Mouse (Mus musculus): ENCODE data around the gene Rgs17. TPM values are rescaled to one million over a fixed set of nuclear protein-coding genes. Genes with fewer than 3 reads are reported as not detected.
"Not testable (repeated sequence)": the region's sequence is repeated elsewhere in the genome, so short reads cannot be mapped to it uniquely, and the experiment has no call there.

Gene Rgs17
- 0.41 and 0.72 TPM in 2 replicates for polyA plus RNA-seq (2016; fragmentation: Nextera tagmentation; extraction: Ambion mirVana)

DNA sequence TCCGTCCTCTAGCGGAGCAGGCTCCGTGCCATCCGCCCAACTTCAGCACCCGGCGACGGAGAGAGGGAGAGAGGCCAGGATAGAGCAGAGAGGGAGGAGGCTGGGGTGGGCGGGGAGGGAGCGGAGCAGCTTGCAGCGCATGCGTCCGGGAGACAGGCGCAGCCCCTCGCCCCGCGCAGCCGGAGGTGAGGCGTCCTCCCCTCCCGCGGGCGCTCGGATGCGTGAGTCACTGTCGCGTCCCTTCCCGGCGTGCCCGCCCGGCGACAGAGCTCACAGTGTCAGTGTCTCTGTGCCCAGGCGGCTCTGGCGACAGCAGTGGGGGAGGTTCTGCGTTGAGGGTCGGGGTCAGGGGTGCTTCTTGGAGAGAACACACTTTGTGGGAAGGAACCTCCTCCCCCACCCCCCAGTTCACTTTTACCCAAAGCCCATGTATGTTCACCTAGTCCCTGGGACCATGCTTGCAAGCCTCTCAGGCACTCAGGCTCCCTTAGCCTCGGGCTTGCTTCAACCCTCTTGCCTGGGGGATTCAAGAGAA is at the start of gene Rgs17:
Gene Rgs17, minus strand, starts transcription at position 107 of the 535 bp plus-strand sequence.
- peaks cover 44% of the 10 kb centered on the region for H3K27me3 ChIP-seq (replicated peaks; ENCODE audit: low read depth, poor library complexity, severe bottlenecking)
- peak; percentile 87 for DNase-seq (ENCODE audit: low spot score)
- under 1% methylated on average over 33 of the region's 35 CpGs for WGBS
- peak within 1 kb of the TSS; percentile 71 for H3K27ac ChIP-seq (replicated peaks)
- H3K9me3 ChIP-seq: no peaks in the 10 kb centered on the region
- H3K4me3 ChIP-seq: peak within 1 kb of the TSS; percentile 75
- no peaks in the 10 kb centered on the region for H3K36me3 ChIP-seq (replicated peaks)
- H3K4me1 ChIP-seq: peaks cover 21% of the 10 kb centered on the region

DNA sequence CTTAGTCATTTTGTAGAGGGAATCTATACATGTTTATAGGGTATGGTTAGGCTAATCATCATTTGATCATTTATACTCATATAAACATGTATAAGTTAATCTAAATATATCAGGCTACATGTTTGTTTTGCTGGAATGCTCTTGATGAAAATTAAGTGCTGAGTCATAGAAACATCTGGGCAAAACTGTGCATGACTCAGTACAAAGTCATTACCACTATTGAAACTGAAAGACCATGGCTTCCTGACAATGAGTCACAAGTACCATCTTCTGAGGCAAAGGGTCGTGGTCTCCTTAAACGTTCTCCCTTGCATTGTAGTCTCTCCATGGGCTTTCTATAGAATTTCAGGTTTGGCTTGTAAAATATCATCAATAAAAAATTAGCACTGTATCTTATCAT is 45.5 kb upstream of the Rgs17 start:
- no peak overlapping the region for H3K4me3 ChIP-seq
- DNase-seq (ENCODE audit: low spot score): no peak
- H3K9me3 ChIP-seq: no peaks in the 10 kb centered on the region
- no peaks in the 10 kb centered on the region for H3K27me3 ChIP-seq (replicated peaks; ENCODE audit: low read depth, poor library complexity, severe bottlenecking)
- H3K27ac ChIP-seq (replicated peaks): no peak overlapping the region
- H3K4me1 ChIP-seq: no peaks in the 10 kb centered on the region
- no peaks in the 10 kb centered on the region for H3K36me3 ChIP-seq (replicated peaks)
- 87% methylated on average over 2 of the region's 2 CpGs for WGBS

DNA sequence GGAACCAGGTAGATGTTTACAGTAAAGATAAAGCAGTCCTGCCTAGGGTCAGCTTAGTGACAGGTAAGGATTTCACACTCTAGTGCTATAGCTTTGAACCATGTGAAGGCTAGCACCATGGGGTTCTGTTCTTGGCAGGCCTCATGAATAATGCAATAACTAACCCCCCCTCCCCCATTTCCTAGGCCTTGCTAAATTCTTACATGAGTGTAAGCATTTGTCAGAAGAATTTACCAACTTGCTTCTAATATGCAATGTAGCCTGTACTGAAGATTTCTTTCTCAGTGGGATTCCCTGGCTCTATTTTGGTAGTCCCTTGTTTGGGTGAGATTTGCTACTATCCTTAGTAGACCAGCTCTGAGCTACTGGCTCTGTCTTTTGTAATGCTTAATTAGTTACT is 31.6 kb upstream of the Rgs17 start:
- DNase-seq (ENCODE audit: low spot score); H3K27ac ChIP-seq (replicated peaks); H3K27me3 ChIP-seq (replicated peaks; ENCODE audit: low read depth, poor library complexity, severe bottlenecking); H3K36me3 ChIP-seq (replicated peaks); H3K9me3 ChIP-seq; H3K4me3 ChIP-seq; H3K4me1 ChIP-seq: not testable (repeated sequence)

DNA sequence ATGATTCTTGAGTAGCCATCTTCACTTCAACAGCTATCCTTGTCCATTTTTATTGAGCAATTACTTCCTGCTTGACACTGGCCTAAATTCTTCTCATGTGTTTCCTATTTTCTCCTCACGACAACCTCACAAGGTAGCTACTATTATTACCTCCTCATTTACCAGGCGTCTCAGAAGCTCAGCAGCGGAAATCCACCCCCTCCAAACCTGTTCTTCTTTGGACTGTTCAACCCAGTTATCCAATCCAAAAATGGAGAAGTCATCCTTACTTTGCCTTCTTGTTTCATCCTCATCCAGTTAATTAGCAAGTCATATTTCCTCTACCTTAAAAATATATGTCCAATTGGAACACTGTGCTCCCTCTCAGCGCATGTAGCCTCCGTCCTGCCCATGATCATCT is 2.1 kb upstream of the Rgs17 start:
- no peak for DNase-seq (ENCODE audit: low spot score)
- peaks cover 44% of the 10 kb centered on the region for H3K27me3 ChIP-seq (replicated peaks; ENCODE audit: low read depth, poor library complexity, severe bottlenecking)
- whole genome bisulfite sequencing: 77% methylated on average over 5 of the region's 5 CpGs

DNA sequence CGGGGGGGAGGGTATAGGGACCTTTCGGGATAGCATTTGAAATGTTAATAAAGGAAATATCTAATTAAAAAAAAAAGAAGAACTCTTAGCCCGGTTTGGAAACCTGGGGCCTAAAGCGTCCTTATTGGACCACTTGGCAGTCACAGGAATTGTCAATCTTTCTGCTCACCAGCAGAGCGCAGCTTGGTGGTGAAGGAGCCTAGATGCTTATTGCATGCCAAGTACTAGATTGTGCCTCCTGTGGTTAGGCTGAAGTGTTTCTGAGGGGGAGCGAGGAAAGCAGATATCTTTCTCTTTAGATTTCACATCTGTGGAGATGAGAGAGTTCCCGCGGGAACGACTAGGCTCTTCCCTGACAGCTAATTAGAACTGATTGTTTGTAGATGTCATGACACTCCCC is 896 bp upstream of the Rgs17 start:
- 16% methylated on average over 9 of the region's 9 CpGs for WGBS
- DNase-seq (ENCODE audit: low spot score): no peak
- no peaks in the 10 kb centered on the region for H3K36me3 ChIP-seq (replicated peaks)
- peaks cover 44% of the 10 kb centered on the region for H3K27me3 ChIP-seq (replicated peaks; ENCODE audit: low read depth, poor library complexity, severe bottlenecking)
- H3K4me1 ChIP-seq: peaks cover 21% of the 10 kb centered on the region
- no peak overlapping the region for H3K4me3 ChIP-seq
- H3K27ac ChIP-seq (replicated peaks): no peak overlapping the region
- H3K9me3 ChIP-seq: no peaks in the 10 kb centered on the region

More for the DNA sequence above, 2.1 kb upstream of the Rgs17 start:
- Histone ChIP-seq H3K4me3 (no peak overlapping the region), H3K9me3 (no peaks in the 10 kb centered on the region), H3K36me3 (replicated peaks) (no peaks in the 10 kb centered on the region), H3K27ac (replicated peaks) (no peak overlapping the region), H3K4me1 (peaks cover 21% of the 10 kb centered on the region)

DNA sequence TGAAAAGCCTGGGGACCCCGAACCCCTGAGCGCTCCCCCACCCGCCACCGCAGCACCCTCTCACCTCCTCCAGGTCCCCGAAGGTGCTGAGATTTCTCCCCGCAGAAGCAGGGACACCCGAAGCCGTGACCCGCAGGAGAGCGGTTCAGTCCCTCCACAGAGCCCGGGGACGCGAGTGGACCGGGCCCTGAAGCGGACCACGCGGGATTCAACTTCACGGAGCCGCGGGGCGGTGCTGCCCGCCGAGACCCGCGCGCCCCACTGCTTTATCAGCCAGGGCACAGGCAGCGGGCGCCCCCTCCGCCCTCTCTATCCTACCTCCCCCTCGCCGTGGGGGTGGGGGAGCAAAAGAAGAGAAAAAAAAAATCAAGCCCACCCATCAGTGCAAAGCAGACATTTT is 429 bp downstream of the Rgs17 start:
- peak overlapping the region; percentile 40; the same call in 1 of the 2 replicates for H3K27ac ChIP-seq (replicated peaks)
- under 1% methylated on average over 31 of the region's 31 CpGs for WGBS

DNA sequence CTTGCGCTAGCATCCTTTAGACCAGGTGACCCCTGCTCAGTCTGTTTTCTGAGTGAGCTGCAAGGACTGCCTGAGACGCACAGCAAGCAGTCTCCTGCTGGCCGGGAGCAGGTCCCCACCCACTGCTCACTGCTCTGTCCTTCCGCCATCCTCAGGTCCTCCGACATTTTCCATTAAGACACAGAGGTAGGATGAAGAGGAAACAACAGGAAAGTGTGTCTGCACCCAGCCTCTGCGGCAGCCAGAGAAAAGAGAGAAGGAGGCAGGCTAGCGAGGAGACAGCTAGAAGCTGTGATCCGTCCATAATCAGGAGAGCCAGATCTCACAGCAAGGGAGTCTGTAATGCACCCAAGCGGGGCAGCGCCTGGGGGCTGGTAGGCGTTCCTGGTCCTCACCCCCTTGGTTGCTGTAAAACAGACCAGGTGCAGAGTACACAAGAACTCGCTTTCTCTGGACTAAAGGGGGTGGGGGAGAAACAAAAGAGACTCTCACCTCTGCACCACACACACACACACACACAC is 1.1 kb downstream of the Rgs17 start:
- WGBS: under 1% methylated on average over 12 of the region's 12 CpGs
- DNase-seq (ENCODE audit: low spot score): peak; percentile 38
- H3K27me3 ChIP-seq (replicated peaks; ENCODE audit: low read depth, poor library complexity, severe bottlenecking): peaks cover 44% of the 10 kb centered on the region
- H3K4me3 ChIP-seq: peak overlapping the region; percentile 75
- H3K4me1 ChIP-seq: peaks cover 21% of the 10 kb centered on the region
- no peaks in the 10 kb centered on the region for H3K9me3 ChIP-seq
- no peaks in the 10 kb centered on the region for H3K36me3 ChIP-seq (replicated peaks)
- no peak overlapping the region for H3K27ac ChIP-seq (replicated peaks)

More for the DNA sequence above, 429 bp downstream of the Rgs17 start:
- Histone ChIP-seq H3K4me3 (peak overlapping the region; percentile 75), H3K9me3 (no peaks in the 10 kb centered on the region), H3K27me3 (replicated peaks; ENCODE audit: low read depth, poor library complexity, severe bottlenecking) (peaks cover 44% of the 10 kb centered on the region), H3K36me3 (replicated peaks) (no peaks in the 10 kb centered on the region), H3K4me1 (peaks cover 21% of the 10 kb centered on the region)
- no peak for DNase-seq (ENCODE audit: low spot score)

DNA sequence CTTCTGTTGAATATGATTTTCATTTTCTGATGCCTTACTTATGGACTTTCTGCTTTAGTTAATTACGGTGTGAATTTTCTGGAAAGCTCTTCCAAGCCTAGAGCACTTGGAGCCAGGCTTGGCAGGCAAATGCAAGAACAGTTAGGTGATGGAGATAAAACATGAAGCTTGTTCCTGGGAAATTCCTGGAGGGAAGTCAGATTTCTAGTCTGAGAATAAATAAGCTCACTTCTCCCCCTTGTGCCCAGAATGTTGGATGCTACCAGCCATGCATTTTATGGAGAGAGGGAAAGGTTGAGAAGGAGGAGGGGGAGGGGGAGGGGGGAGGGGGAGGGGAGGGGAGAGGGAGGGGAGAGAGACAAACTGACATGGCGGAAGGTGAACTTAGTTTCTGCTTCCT is 17.8 kb downstream of the Rgs17 start:
- Histone ChIP-seq H3K27me3 (replicated peaks; ENCODE audit: low read depth, poor library complexity, severe bottlenecking) (no peaks in the 10 kb centered on the region), H3K4me3 (no peak overlapping the region), H3K9me3 (no peaks in the 10 kb centered on the region), H3K27ac (replicated peaks) (no peak overlapping the region), H3K4me1 (no peaks in the 10 kb centered on the region), H3K36me3 (replicated peaks) (no peaks in the 10 kb centered on the region)
- 91% methylated on average over 2 of the region's 2 CpGs for WGBS
- DNase-seq (ENCODE audit: low spot score): no peak

DNA sequence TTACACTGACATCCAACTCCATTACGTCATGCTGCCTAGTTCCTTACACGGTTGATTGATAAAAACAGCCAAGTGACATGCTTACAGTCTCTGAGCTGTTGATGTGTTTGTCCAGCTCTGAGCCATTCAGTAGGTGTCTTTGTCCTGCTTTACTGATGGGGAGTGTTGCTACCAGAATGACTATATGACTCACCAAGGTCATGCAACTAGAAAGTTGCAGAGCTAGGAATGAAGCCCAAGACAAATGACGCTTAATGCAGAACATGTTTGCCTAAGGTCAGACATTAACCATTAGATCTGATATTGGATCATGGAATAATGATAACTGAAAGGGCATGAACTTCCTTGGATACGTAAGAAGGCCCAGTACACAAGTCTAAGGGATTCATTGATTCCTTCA is 20.4 kb downstream of the Rgs17 start:
- no peaks in the 10 kb centered on the region for H3K27me3 ChIP-seq (replicated peaks; ENCODE audit: low read depth, poor library complexity, severe bottlenecking)
- WGBS: 87% methylated on average over 4 of the region's 4 CpGs
- H3K9me3 ChIP-seq: no peaks in the 10 kb centered on the region
- H3K4me1 ChIP-seq: no peaks in the 10 kb centered on the region
- no peak overlapping the region for H3K27ac ChIP-seq (replicated peaks)
- H3K4me3 ChIP-seq: no peak overlapping the region
- no peak for DNase-seq (ENCODE audit: low spot score)
- H3K36me3 ChIP-seq (replicated peaks): no peaks in the 10 kb centered on the region

DNA sequence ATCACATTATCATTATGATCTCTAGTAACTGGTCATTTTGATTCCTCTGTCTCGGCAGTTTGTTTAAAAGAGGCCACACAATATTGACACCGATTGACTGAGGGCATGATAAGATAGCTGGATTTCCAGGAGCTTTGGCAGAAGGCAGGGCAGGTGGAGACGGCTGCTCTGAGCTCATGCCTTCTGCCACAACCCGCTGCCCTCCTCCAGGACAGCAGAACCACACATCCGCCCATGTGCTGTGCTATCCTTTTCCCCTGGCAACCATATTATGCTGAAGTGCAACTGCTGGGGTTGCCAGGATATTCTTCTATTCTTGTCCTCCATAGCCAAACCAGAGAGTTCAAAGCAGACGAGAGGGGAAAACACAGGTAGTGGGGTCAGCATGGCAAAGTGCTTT is 21.5 kb downstream of the Rgs17 start:
- WGBS: 84% methylated on average over 6 of the region's 6 CpGs
- DNase-seq (ENCODE audit: low spot score): no peak
- H3K4me3 ChIP-seq: no peak overlapping the region

DNA sequence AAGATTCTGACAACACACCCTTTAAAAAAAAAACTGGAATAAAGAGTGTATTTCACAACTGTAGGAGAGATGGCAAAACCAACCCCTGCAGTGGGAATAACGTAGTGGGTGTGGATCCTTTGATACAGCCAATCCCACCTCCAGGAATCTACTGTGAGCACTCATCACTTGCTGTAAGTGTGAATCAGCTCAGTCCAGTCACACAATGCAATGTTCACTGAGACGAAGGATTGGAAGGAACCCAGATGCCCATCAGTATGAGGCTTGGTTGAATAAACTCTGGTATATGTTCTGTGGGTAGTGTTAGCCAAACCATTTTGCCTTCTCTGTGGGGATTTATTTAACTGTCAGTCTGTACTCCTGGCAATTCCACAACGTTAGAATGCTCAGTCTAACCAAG is 45.1 kb downstream of the Rgs17 start:
- H3K27ac ChIP-seq (replicated peaks): no peak overlapping the region
- H3K36me3 ChIP-seq (replicated peaks): no peaks in the 10 kb centered on the region
- H3K27me3 ChIP-seq (replicated peaks; ENCODE audit: low read depth, poor library complexity, severe bottlenecking): no peaks in the 10 kb centered on the region
- H3K4me3 ChIP-seq: no peak overlapping the region
- H3K9me3 ChIP-seq: no peaks in the 10 kb centered on the region
- 81% methylated on average over 3 of the region's 3 CpGs for WGBS
- DNase-seq (ENCODE audit: low spot score): no peak
- H3K4me1 ChIP-seq: no peaks in the 10 kb centered on the region

More for the DNA sequence above, 21.5 kb downstream of the Rgs17 start:
- Histone ChIP-seq H3K36me3 (replicated peaks) (no peaks in the 10 kb centered on the region), H3K4me1 (no peaks in the 10 kb centered on the region), H3K27me3 (replicated peaks; ENCODE audit: low read depth, poor library complexity, severe bottlenecking) (no peaks in the 10 kb centered on the region), H3K9me3 (no peaks in the 10 kb centered on the region), H3K27ac (replicated peaks) (no peak overlapping the region)

DNA sequence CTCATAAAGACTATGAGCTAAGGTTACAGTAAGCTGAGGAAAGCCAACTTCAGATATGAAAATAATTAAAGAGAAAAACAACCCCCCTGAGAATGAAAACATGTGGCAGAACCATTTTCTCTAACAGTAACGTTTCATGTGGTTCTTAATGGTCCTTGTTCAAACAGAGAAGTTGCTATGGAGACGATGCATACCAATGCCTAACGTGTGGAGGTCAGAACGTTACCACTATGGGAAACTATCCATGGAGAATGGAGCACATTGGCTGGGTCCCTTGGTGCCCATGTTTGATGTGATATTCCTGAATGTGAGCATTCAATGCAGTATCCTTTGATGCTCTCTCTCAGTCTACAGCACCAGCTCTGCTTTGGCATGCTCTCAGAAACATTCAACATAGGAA is 51.1 kb downstream of the Rgs17 start:
- no peaks in the 10 kb centered on the region for H3K27me3 ChIP-seq (replicated peaks; ENCODE audit: low read depth, poor library complexity, severe bottlenecking)
- H3K4me1 ChIP-seq: no peaks in the 10 kb centered on the region
- H3K36me3 ChIP-seq (replicated peaks): no peaks in the 10 kb centered on the region
- no peaks in the 10 kb centered on the region for H3K9me3 ChIP-seq
- DNase-seq (ENCODE audit: low spot score): no peak
- no peak overlapping the region for H3K27ac ChIP-seq (replicated peaks)
- WGBS: 65% methylated on average over 4 of the region's 4 CpGs
- H3K4me3 ChIP-seq: no peak overlapping the region

DNA sequence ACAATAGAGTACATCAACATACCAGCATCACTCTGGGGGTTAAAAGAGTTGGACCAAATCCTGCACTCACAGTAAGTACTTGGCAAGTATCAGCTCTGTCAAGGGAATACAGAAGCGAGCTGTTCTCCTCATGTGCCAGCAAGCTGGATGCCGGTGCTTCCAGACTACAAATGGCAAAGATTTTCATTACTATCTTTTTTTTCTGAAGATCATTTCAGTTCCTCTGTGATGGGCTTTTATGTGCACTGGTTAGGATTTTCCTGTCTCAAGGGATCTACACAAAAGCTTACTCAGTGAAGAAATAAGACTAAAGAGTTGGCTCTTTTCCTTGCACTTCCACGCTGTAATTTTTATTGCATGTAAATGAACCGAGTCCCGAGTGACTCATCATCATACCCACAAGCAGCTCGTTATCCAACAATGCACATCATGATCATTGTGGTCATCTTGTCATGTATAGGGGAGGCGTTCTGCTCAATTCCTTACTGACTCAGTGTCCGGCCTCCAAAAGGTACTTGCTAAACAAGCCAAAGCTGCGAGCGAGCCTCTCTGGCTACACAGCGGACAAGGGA is 54.1 kb downstream of the Rgs17 start:
- WGBS: 88% methylated on average over 11 of the region's 11 CpGs
- H3K4me1 ChIP-seq: no peaks in the 10 kb centered on the region
- H3K27ac ChIP-seq (replicated peaks): no peak overlapping the region
- H3K36me3 ChIP-seq (replicated peaks): no peaks in the 10 kb centered on the region
- no peaks in the 10 kb centered on the region for H3K27me3 ChIP-seq (replicated peaks; ENCODE audit: low read depth, poor library complexity, severe bottlenecking)
- no peak overlapping the region for H3K4me3 ChIP-seq
- no peak for DNase-seq (ENCODE audit: low spot score)
- H3K9me3 ChIP-seq: no peaks in the 10 kb centered on the region
